ENCODE assay signal across 7 mouse cellular contexts in the genomic region with DNA sequence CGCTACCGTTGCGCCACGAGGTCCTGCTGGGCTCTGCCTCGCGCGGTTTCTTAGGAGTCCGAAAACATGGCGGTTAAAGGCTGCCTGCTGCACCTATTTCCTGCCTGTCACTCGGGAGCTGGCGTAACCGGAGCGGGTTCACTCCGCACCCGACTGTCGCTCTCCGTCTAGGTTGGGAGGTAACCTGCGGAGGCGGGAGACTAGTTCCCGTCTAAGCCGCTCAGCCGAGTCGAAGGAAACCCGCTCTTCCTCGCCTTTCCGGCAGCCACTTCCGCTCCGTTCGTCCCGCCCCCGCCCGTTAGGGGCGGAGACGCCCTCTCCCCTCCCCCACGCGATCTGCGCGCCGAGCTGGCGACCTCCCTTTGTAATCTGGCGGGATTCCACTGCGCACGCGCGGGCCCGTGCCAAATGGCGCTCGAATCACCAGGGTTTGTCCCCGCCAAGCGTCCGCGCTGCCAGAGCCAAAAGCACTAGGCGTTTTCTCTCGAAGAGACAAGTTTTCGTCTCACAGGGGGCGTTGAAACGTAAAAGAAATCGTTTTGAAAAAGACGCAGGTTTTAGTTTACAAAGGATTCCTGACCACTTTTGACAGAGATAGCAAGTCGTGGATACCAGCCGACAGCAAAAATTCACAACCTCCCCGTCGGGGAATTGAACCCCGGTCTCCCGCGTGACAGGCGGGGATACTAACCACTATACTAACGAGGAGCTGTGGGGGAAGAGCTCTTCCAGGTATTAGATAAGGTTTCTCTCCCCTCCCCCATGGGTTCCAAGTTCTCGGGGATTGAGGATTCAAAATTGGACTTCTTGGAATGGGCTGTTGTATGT. TPM values are rescaled to one million over a fixed set of nuclear protein-coding genes. Genes with fewer than 3 reads are reported as not detected.
DNase-seq lines count a peak whose midpoint lies in the region; ATAC-seq lines count a peak whose summit lies in the region.

No protein-coding gene starts in this region.

- H3K4me3 ChIP-seq in embryonic facial prominence, embryonic 10.5 days: peak overlapping the region; percentile 60
- H3K4me3 ChIP-seq in limb, embryonic 10.5 days: peak overlapping the region; percentile 55
- H3K4me3 ChIP-seq in midbrain, embryonic 13.5 days (replicated peaks): peak overlapping the region; percentile 50

- H3K4me1 ChIP-seq in embryonic facial prominence, embryonic 10.5 days: peaks cover 23% of the 10 kb centered on the region
- peaks cover 29% of the 10 kb centered on the region for H3K4me1 ChIP-seq in limb, embryonic 10.5 days
- peaks cover 22% of the 10 kb centered on the region for H3K4me1 ChIP-seq in midbrain, embryonic 13.5 days (replicated peaks)

- peak; percentile 100 for DNase-seq in adrenal gland, postnatal 10 days
- peak; percentile 99 for DNase-seq in embryonic facial prominence, embryonic 10.5 days (ENCODE audit: low spot score)
- peak; percentile 98 for DNase-seq in kidney, adult 11 months
- DNase-seq in limb, embryonic 10.5 days (ENCODE audit: low spot score): peak; percentile 100
- peak; percentile 100 for DNase-seq in spleen, adult 12 weeks (ENCODE audit: low spot score)

- H3K4me2 ChIP-seq in midbrain, embryonic 13.5 days (replicated peaks): peak overlapping the region; percentile 59

- no peaks in the 10 kb centered on the region for H3K36me3 ChIP-seq in embryonic facial prominence, embryonic 10.5 days (replicated peaks)
- no peaks in the 10 kb centered on the region for H3K36me3 ChIP-seq in limb, embryonic 10.5 days
- no peaks in the 10 kb centered on the region for H3K36me3 ChIP-seq in midbrain, embryonic 13.5 days

- H3K27me3 ChIP-seq in embryonic facial prominence, embryonic 10.5 days (replicated peaks; ENCODE audit: low read depth, poor library complexity, severe bottlenecking): no peaks in the 10 kb centered on the region
- no peaks in the 10 kb centered on the region for H3K27me3 ChIP-seq in limb, embryonic 10.5 days (ENCODE audit: low read depth, poor library complexity, severe bottlenecking)
- H3K27me3 ChIP-seq in midbrain, embryonic 13.5 days: no peaks in the 10 kb centered on the region

- under 1% methylated on average over 69 of the region's 69 CpGs for WGBS in embryonic facial prominence, embryonic 10.5 days
- under 1% methylated on average over 69 of the region's 69 CpGs for WGBS in limb, embryonic 10.5 days
- WGBS in midbrain, embryonic 13.5 days: under 1% methylated on average over 69 of the region's 69 CpGs

- H3K9me3 ChIP-seq in embryonic facial prominence, embryonic 10.5 days: no peaks in the 10 kb centered on the region
- H3K9me3 ChIP-seq in limb, embryonic 10.5 days (replicated peaks): no peaks in the 10 kb centered on the region
- no peaks in the 10 kb centered on the region for H3K9me3 ChIP-seq in midbrain, embryonic 13.5 days

- peak; percentile 87 for ATAC-seq in granulocyte monocyte progenitor cell, adult 5-6 weeks (replicated peaks; ENCODE audit: poor library complexity, severe bottlenecking)
- peak; percentile 94 for ATAC-seq in midbrain, embryonic 13.5 days

- peak overlapping the region; percentile 95 for H3K27ac ChIP-seq in embryonic facial prominence, embryonic 10.5 days (replicated peaks)
- H3K27ac ChIP-seq in limb, embryonic 10.5 days: peak overlapping the region; percentile 95
- peak overlapping the region; percentile 97 for H3K27ac ChIP-seq in midbrain, embryonic 13.5 days

- peak overlapping the region; percentile 68 for H3K9ac ChIP-seq in midbrain, embryonic 13.5 days (replicated peaks)

RNA-seq across cellular contexts. Expression of a gene that starts 0.6 kb away (rescaled TPM):
- total RNA-seq in adrenal gland, postnatal 10 days (2021): 100 to 1,000 TPM; 116 to 140 TPM
- polyA plus RNA-seq in embryonic facial prominence, embryonic 10.5 days (2016; fragmentation: Nextera tagmentation; extraction: Ambion mirVana): 260 and 265 TPM in 2 replicates
- total RNA-seq in granulocyte monocyte progenitor cell, adult 5-6 weeks (2014; fragmentation: Nextera tagmentation): 186 and 211 TPM in 2 replicates
- total RNA-seq in granulocyte monocyte progenitor cell, adult 5-6 weeks (2017): 339 and 445 TPM in 2 replicates
- polyA plus RNA-seq in limb, embryonic 10.5 days (2016; fragmentation: Nextera tagmentation; extraction: Ambion mirVana): 260 and 300 TPM in 2 replicates
- 165 and 175 TPM in 2 replicates for polyA plus RNA-seq in midbrain, embryonic 13.5 days (2015; fragmentation: Nextera tagmentation; extraction: Ambion mirVana)

RNA-seq across cellular contexts. Expression of a gene that starts 57.8 kb away (rescaled TPM):
- 100 to 1,000 TPM; 725 to 758 TPM for total RNA-seq in adrenal gland, postnatal 10 days (2021)
- 397 and 400 TPM in 2 replicates for polyA plus RNA-seq in embryonic facial prominence, embryonic 10.5 days (2016; fragmentation: Nextera tagmentation; extraction: Ambion mirVana)
- total RNA-seq in granulocyte monocyte progenitor cell, adult 5-6 weeks (2014; fragmentation: Nextera tagmentation): 534 and 562 TPM in 2 replicates
- 175 and 228 TPM in 2 replicates for total RNA-seq in granulocyte monocyte progenitor cell, adult 5-6 weeks (2017)
- 412 and 416 TPM in 2 replicates for polyA plus RNA-seq in limb, embryonic 10.5 days (2016; fragmentation: Nextera tagmentation; extraction: Ambion mirVana)
- 469 and 478 TPM in 2 replicates for polyA plus RNA-seq in midbrain, embryonic 13.5 days (2015; fragmentation: Nextera tagmentation; extraction: Ambion mirVana)

Comparison
In these comparisons a context has a peak if more than half of its experiments do, and no peak if none do; other contexts are left out.
1. Peak in every context shown above with its lines: DNase-seq, ATAC-seq, H3K4me3 ChIP-seq and H3K27ac ChIP-seq.